Mouse (Mus musculus) E14TG2a.4 (cell line): ENCODE measurements around the gene 1500009C09Rik.

Experiments
- H3K27me3 ChIP-seq: 2 replicates; pipeline ENCODE4 v1.6.1; 2014; ENCODE audit warnings: low read length, control low read depth; ENCODE audit not compliant: insufficient read depth
- H3K36me3 ChIP-seq: 2 replicates; pipeline ENCODE4 v1.6.1; 2014; ENCODE audit warnings: low read length, control low read depth; ENCODE audit not compliant: insufficient read depth
- H3K4me1 ChIP-seq: replicated peaks from 2 replicates; pipeline ENCODE4 v1.6.1; 2014; ENCODE audit warnings: low read depth, low read length, control low read depth
- H3K4me3 ChIP-seq: replicated peaks from 2 replicates; pipeline ENCODE4 v1.5.1; 2014; ENCODE audit warnings: mild to moderate bottlenecking, low read length
- H3K9me3 ChIP-seq: 2 replicates; pipeline ENCODE4 v1.6.1; 2014; ENCODE audit warnings: low read length, control low read depth
- CTCF ChIP-seq: conservative IDR thresholded peaks from 2 replicates; pipeline ENCODE4 v1.5.1; 2014; ENCODE audit warnings: low read length
- NANOG ChIP-seq: IDR thresholded peaks from 2 replicates; pipeline ENCODE4 v1.6.1; 2014; ENCODE audit warnings: borderline replicate concordance, low read length, mixed read lengths
- POU5F1 ChIP-seq: IDR thresholded peaks from 2 replicates; pipeline ENCODE4 v1.6.1; 2014; ENCODE audit warnings: low read length, borderline replicate concordance

The 1500009C09Rik gene

GRCm38 (mm10) chr15:82252097-82252496, at the start of gene 1500009C09Rik:
Gene 1500009C09Rik, plus strand, starts transcription at chr15:82252397.
- Histone ChIP-seq H3K9me3 (peaks cover 5% of the 10 kb centered on the region; the same call in 1 of the 2 replicates), H3K4me3 (no peak within 1 kb of the TSS), H3K4me1 (peaks cover 87% of the 10 kb centered on the region), H3K27me3 (no peaks in the 10 kb centered on the region), H3K36me3 (no peaks in the 10 kb centered on the region)
- TF ChIP-seq CTCF (no peak), NANOG (no peak), POU5F1 (no peak; the same call in 1 of the 2 replicates)

- Histone ChIP-seq H3K4me3 (no peak overlapping the region), H3K4me1 (peaks cover 85% of the 10 kb centered on the region), H3K9me3 (no peaks in the 10 kb centered on the region), H3K27me3 (peaks cover 17% of the 10 kb centered on the region), H3K36me3 (peaks cover 86% of the 10 kb centered on the region)
- TF ChIP-seq CTCF: no peak
- TF ChIP-seq POU5F1: no peak
- TF ChIP-seq NANOG: no peak
Observed at GRCm38 (mm10) chr15:82203090-82203489, 49.1 kb upstream of the 1500009C09Rik start.

DNA sequence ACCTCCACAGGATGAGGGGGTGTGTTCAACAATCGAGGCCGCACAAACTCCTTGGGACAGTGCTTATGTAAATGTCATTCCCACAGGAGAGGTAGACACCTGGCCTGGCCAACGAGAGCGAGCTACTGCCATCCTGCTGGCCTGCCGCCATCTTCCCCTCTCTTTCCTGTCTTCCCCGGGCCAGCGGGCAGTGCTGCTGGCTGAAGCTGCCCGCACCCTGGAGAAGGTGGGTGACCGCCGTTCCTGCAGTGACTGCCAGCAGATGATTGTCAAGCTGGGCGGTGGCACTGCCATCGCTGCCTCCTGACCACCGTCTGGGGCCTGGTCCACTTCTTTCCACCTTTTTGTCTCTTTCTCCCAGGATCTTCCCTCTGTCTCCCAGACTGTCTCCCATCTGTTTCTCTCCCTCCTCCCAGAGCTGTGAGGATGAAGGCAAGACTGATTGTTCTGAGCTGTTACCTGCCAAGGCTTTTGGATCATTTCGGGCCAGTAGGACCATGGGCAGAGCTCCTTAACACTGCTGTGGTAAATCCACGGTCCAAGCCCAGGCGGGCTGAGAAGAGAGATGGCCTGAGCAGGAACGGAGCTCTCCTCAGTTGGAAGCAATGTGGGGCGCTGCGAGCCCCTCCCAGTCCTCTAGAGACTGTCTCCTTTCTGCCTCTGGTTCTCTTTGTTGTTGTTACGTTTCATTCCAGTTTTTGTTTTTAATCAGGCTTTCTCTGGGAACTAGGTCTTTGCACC, 48.4 kb upstream of the 1500009C09Rik start:
- TF ChIP-seq POU5F1 (no peak), CTCF (no peak), NANOG (no peak)
- Histone ChIP-seq H3K36me3 (peaks cover 79% of the 10 kb centered on the region), H3K4me1 (peaks cover 83% of the 10 kb centered on the region), H3K9me3 (no peaks in the 10 kb centered on the region), H3K27me3 (peaks cover 24% of the 10 kb centered on the region), H3K4me3 (no peak overlapping the region)

GRCm38 (mm10) chr15:82204680-82205371, 47.4 kb upstream of the 1500009C09Rik start:
- Histone ChIP-seq H3K36me3 (peaks cover 68% of the 10 kb centered on the region), H3K27me3 (peaks cover 35% of the 10 kb centered on the region), H3K9me3 (no peaks in the 10 kb centered on the region), H3K4me1 (peaks cover 73% of the 10 kb centered on the region), H3K4me3 (no peak overlapping the region)
- TF ChIP-seq NANOG (no peak), CTCF (no peak), POU5F1 (no peak)

DNA sequence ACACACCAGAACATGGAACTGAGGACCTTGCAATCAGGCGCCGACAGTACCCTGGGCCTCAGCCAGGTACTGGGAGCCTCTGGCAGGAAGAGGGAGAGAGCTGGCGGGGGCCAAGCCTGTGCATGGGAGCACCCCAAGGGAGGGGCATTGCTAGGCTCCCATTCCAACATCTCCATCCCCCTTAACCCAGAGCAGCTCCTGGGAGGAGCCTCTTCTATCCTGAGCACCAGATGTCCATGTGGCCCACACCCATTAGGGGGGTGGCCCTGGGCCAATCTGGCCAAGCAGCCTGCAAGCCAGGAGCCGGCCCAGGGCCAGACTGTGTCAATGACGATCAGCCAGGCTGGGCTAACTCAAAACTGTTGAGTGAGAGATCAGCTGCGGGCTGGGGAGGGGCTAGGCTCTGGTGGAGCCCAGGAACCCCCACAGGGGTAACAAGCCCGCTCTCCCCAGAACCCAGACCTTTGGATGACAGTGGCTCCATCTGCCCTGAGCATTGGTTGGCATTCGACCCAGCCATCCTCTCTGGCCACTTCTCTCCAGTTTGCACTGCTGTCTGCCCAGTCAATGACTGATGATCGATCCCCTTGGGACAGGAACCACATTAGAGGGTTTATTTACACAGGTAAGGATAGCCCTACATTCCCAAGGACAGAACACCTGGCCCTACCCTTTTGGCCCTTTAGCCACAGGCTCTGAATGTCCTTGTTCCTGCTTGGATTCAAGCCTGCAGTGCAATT, 45.7 kb upstream of the 1500009C09Rik start:
- no peak for TF ChIP-seq POU5F1
- TF ChIP-seq NANOG: no peak
- TF ChIP-seq CTCF: no peak
- Histone ChIP-seq H3K27me3 (peaks cover 51% of the 10 kb centered on the region), H3K9me3 (no peaks in the 10 kb centered on the region), H3K4me3 (peak overlapping the region; percentile 75), H3K4me1 (peaks cover 81% of the 10 kb centered on the region), H3K36me3 (peaks cover 59% of the 10 kb centered on the region)

- TF ChIP-seq POU5F1: no peak
- no peak for TF ChIP-seq CTCF
- TF ChIP-seq NANOG: no peak
- H3K4me1 ChIP-seq: peaks cover 79% of the 10 kb centered on the region
- H3K27me3 ChIP-seq: peaks cover 56% of the 10 kb centered on the region
- peak overlapping the region; percentile 75 for H3K4me3 ChIP-seq
- H3K36me3 ChIP-seq: peaks cover 54% of the 10 kb centered on the region
- H3K9me3 ChIP-seq: no peaks in the 10 kb centered on the region
Observed at GRCm38 (mm10) chr15:82207105-82207459, 45.1 kb upstream of the 1500009C09Rik start.

DNA sequence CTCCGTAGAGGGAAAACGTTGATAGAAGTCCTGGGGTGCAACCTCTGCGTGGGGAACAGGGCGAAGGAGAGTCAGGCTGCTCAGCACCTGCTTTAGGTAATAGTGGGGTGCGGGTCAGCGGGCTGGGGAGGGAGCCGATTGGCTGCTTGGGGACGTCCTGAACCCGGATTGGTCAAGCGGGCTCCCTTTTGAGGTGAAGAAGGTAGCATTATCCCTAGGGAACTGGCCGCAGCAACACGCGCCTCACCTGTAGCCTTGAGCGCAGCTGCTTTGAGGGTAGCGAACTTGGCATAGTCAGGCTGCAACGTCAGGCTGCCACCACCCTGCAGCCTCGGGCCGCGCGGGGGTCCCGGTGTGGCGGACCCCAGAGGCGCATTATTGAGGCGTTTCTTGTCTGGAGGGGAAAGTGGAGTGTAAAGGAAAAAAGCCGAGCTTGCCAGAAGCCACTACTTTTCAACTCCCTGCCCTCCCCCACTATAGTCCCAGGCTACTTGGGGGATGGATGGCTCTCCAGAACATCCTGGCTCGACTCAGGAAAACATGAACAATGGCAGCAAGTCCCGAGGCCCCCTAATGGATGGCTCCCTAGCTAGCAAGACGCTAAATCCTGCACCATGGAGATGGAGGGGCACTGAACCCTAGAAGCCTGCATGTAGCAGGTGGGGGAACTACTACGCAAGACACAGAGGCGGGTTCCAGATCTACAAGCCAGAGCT, 44.5 kb upstream of the 1500009C09Rik start:
- TF ChIP-seq CTCF (no peak), NANOG (no peak), POU5F1 (no peak)
- Histone ChIP-seq H3K36me3 (peaks cover 48% of the 10 kb centered on the region), H3K4me1 (peaks cover 75% of the 10 kb centered on the region), H3K4me3 (peak overlapping the region; percentile 75), H3K9me3 (no peaks in the 10 kb centered on the region), H3K27me3 (peaks cover 61% of the 10 kb centered on the region)

DNA sequence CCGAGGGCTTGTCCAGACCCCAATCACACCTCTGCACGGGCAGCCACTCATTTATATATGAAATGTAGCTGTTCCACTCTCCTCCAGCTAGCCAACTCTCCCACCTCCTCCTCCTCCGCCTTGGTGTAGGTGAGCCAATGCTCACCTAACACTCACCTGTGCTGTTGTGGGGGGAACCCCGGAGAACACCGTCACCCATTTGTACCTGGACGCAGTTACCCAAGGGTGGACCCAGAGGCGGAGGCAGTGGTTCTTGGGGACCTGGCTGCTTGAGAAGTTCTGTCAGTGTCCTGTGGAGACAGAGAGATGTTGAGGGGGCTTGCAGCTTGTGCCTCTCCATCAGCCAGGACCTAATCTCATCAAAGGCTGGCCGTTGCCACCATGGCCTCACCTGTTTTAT, 43.9 kb upstream of the 1500009C09Rik start:
- peaks cover 74% of the 10 kb centered on the region for H3K4me1 ChIP-seq
- peaks cover 41% of the 10 kb centered on the region for H3K36me3 ChIP-seq
- H3K4me3 ChIP-seq: no peak overlapping the region
- peaks cover 67% of the 10 kb centered on the region for H3K27me3 ChIP-seq
- H3K9me3 ChIP-seq: no peaks in the 10 kb centered on the region
- no peak for TF ChIP-seq CTCF
- no peak for TF ChIP-seq POU5F1
- TF ChIP-seq NANOG: no peak
